Mouse (Mus musculus) cortical plate, adult 2 months (tissue): ENCODE results near the gene Rgs10.

Experiments
- CTCF ChIP-seq: fragments of 200-500 bp; IDR thresholded peaks from 2 replicates; pipeline ENCODE4 v1.5.1; 2011; ENCODE audit warnings: mild to moderate bottlenecking, control low read depth, low read length; ENCODE audit not compliant: insufficient read depth; ENCODE audit errors: extremely low read depth
- POLR2A ChIP-seq: fragments of 200-500 bp; IDR thresholded peaks from 2 replicates; pipeline ENCODE4 v1.6.1; 2011; ENCODE audit warnings: mild to moderate bottlenecking, low read length, control low read depth; ENCODE audit not compliant: insufficient read depth; ENCODE audit errors: extremely low read depth

DNA sequence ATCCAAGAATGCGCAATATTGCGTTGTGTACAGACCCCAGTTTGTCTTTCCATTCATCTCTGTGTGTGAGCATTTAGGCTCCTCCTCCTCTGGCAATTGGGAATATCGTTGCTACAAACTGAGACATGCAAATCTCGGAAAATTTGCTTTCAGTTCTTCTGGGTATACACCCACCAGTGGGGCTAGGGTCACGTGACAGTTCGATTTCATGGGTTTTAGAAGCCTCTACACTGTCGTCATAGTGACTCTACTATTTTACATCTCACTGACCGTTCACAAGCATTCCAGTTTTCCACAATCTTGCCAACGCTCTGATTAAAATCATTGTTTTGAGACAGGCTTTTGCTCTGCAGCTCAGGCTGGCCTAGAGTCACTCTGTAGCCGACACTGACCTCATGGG is 14.0 kb upstream of the Rgs10 start:
- TF ChIP-seq CTCF (no peak), POLR2A (no peak)
